Mouse (Mus musculus): ENCODE measurements around the gene Dnajb8. TPM values are rescaled to one million over a fixed set of nuclear protein-coding genes. Genes with fewer than 3 reads are reported as not detected.

Gene Dnajb8
- not detected in 2 replicates for polyA plus RNA-seq (2015; fragmentation: Nextera tagmentation; extraction: Ambion mirVana)

GRCm38 (mm10) chr6:88221968-88222367 is at the start of gene Dnajb8:
Gene Dnajb8, plus strand, starts transcription at chr6:88222268.

GRCm38 (mm10) chr6:88193433-88194052 is 28.5 kb upstream of the Dnajb8 start, which contains the start of gene Gata2:
Gene Gata2, plus strand, starts transcription at chr6:88193891.

Other genes starting within 250 kb of the Dnajb8 start
- gene H1fx, start 240.6 kb upstream of the Dnajb8 start, polyA plus RNA-seq (2015; fragmentation: Nextera tagmentation; extraction: Ambion mirVana), result 55.0 and 74.2 TPM in 2 replicates
- gene Rab7, start 177.0 kb upstream of the Dnajb8 start, polyA plus RNA-seq (2015; fragmentation: Nextera tagmentation; extraction: Ambion mirVana), result 323 and 351 TPM in 2 replicates
- 207 and 224 TPM in 2 replicates for gene Rpn1, start 137.8 kb upstream of the Dnajb8 start, polyA plus RNA-seq (2015; fragmentation: Nextera tagmentation; extraction: Ambion mirVana)
- gene Gata2, start 28.4 kb upstream of the Dnajb8 start, polyA plus RNA-seq (2015; fragmentation: Nextera tagmentation; extraction: Ambion mirVana), result 8.2 and 10.9 TPM in 2 replicates
- gene Eefsec, start 224.3 kb downstream of the Dnajb8 start, polyA plus RNA-seq (2015; fragmentation: Nextera tagmentation; extraction: Ambion mirVana), result 26.4 TPM in 2 replicates
- gene Ruvbl1, start 243.1 kb downstream of the Dnajb8 start, polyA plus RNA-seq (2015; fragmentation: Nextera tagmentation; extraction: Ambion mirVana), result 73.5 and 82.1 TPM in 2 replicates

Data from neural tube, postnatal 0 days (tissue).